Mouse (Mus musculus) heart, embryonic 13.5 days (tissue): ENCODE data around the gene Ubtf. TPM values are rescaled to one million over a fixed set of nuclear protein-coding genes. Genes with fewer than 3 reads are reported as not detected.

Experiments used
- polyA plus RNA-seq: library from polyadenylated mRNA; unstranded; fragments of >200 nt; fragmentation: Nextera tagmentation; extraction: Ambion mirVana; gene quantifications from 2 replicates; pipeline ENCODE4 v1.2.1, GENCODE M21; 2015

Gene Ubtf
- polyA plus RNA-seq, 1 experiment from 2014 or later: 51.1 TPM

Other genes with a start within 250 kb of the Ubtf start
- 10.6 and 11.0 TPM in 2 replicates for gene Mpp2, start 231.2 kb downstream of the Ubtf start, polyA plus RNA-seq
- not detected in 2 replicates for gene Ppy, start 218.4 kb downstream of the Ubtf start, polyA plus RNA-seq
- 1.2 TPM in 1 of 2 replicates, not detected in the other for gene Pyy, start 211.9 kb downstream of the Ubtf start, polyA plus RNA-seq
- 0.33 TPM in 1 of 2 replicates, not detected in the other for gene Nags, start 174.2 kb downstream of the Ubtf start, polyA plus RNA-seq
- 32.4 and 38.4 TPM in 2 replicates for gene Tmem101, start 163.3 kb downstream of the Ubtf start, polyA plus RNA-seq
- 80.7 and 97.0 TPM in 2 replicates for gene Lsm12, start 134.4 kb downstream of the Ubtf start, polyA plus RNA-seq
- gene G6pc3, start 130.1 kb downstream of the Ubtf start, polyA plus RNA-seq: 25.6 and 29.3 TPM in 2 replicates
- 82.9 and 89.4 TPM in 2 replicates for gene Hdac5, start 89.6 kb downstream of the Ubtf start, polyA plus RNA-seq
- gene BC030867, start 70.9 kb downstream of the Ubtf start, polyA plus RNA-seq: 12.3 and 13.5 TPM in 2 replicates
- gene Asb16, start 51.0 kb downstream of the Ubtf start, polyA plus RNA-seq: 0.09 TPM in 1 of 2 replicates, not detected in the other
- 36.8 and 41.2 TPM in 2 replicates for gene Tmub2, start 34.8 kb downstream of the Ubtf start, polyA plus RNA-seq
- gene Atxn7l3, start 23.1 kb downstream of the Ubtf start, polyA plus RNA-seq: 8.5 and 9.2 TPM in 2 replicates
- 47.2 and 59.5 TPM in 2 replicates for gene Slc4a1, start 46.5 kb upstream of the Ubtf start, polyA plus RNA-seq
- gene Rundc3a, start 73.7 kb upstream of the Ubtf start, polyA plus RNA-seq: 1.1 and 1.7 TPM in 2 replicates
- 287 and 294 TPM in 2 replicates for gene Slc25a39, start 88.2 kb upstream of the Ubtf start, polyA plus RNA-seq
- 220 and 224 TPM in 2 replicates for gene Grn, start 110.6 kb upstream of the Ubtf start, polyA plus RNA-seq
- 2.8 and 2.9 TPM in 2 replicates for gene Fam171a2, start 127.9 kb upstream of the Ubtf start, polyA plus RNA-seq
- gene Itga2b, start 150.4 kb upstream of the Ubtf start, polyA plus RNA-seq: 10.5 and 11.3 TPM in 2 replicates
- gene Gpatch8, start 236.7 kb upstream of the Ubtf start, polyA plus RNA-seq: 36.1 and 39.0 TPM in 2 replicates